ENCODE assay signal across 10 mouse cellular contexts in genomic region chr12:100299322-100299726, GRCm38 (mm10).
DNase-seq lines count a peak whose midpoint lies in the region; ATAC-seq lines count a peak whose summit lies in the region.
"Had no signal": no experiment of that assay in that cellular context is flagged by ENCODE, and none has a peak within 500 bp of the region (broad histone marks: within the 10 kb centered on the region; RNA-seq: fewer than 3 reads in every experiment).

No protein-coding gene starts in this region.

- WGBS in hindbrain, embryonic 11.5 days = 79% methylated on average over 8 of the region's 8 CpGs
- 80% methylated on average over 8 of the region's 8 CpGs for WGBS in hindbrain, embryonic 13.5 days
- WGBS in hindbrain, embryonic 16.5 days = 86% methylated on average over 8 of the region's 8 CpGs

- no peak overlapping the region for H3K9ac ChIP-seq in hindbrain, embryonic 11.5 days (ENCODE audit: low read depth, low read length)
- H3K9ac ChIP-seq in hindbrain, embryonic 13.5 days = no peak overlapping the region
- H3K9ac ChIP-seq in hindbrain, embryonic 16.5 days (ENCODE audit: low read depth, low read length) = no peak overlapping the region

- no peaks in the 10 kb centered on the region for H3K27me3 ChIP-seq in hindbrain, embryonic 11.5 days (ENCODE audit: control insufficient read depth, insufficient read depth, low read length)
- no peaks in the 10 kb centered on the region for H3K27me3 ChIP-seq in hindbrain, embryonic 13.5 days
- H3K27me3 ChIP-seq in hindbrain, embryonic 16.5 days (replicated peaks; ENCODE audit: control insufficient read depth, insufficient read depth, low read length) = no peaks in the 10 kb centered on the region

- DNase-seq in hindbrain, embryonic 11.5 days (ENCODE audit: low spot score) = no peak
- DNase-seq in kidney, postnatal 4 days = peak; percentile 36 to 49
- DNase-seq in embryo, embryonic 10.5 days (ENCODE audit: low spot score) = no peak
- no peak for DNase-seq in spleen, postnatal 36 days (ENCODE audit: low spot score in 2 of 2)
- DNase-seq: thymus, postnatal 25 days had no signal

- 0 out of 2 replicates have a peak overlapping the region, but pooled peaks have one; percentile 17 for H3K27ac ChIP-seq in hindbrain, embryonic 11.5 days (ENCODE audit: low read depth, low read length)
- H3K27ac ChIP-seq in hindbrain, embryonic 13.5 days = no peak overlapping the region
- H3K27ac ChIP-seq in brown adipose tissue, adult 24 weeks (replicated peaks; ENCODE audit: low read depth, low read length) = peak overlapping the region; percentile 76
- H3K27ac ChIP-seq in hindbrain, embryonic 16.5 days (ENCODE audit: low read depth, low read length) = no peak overlapping the region

- H3K4me3 ChIP-seq in hindbrain, embryonic 11.5 days (ENCODE audit: low read depth, low read length) = no peak overlapping the region
- no peak overlapping the region for H3K4me3 ChIP-seq in hindbrain, embryonic 13.5 days
- H3K4me3 ChIP-seq in brown adipose tissue, adult 24 weeks (ENCODE audit: insufficient read depth, low read depth, low read length) = no peak overlapping the region
- no peak overlapping the region for H3K4me3 ChIP-seq in hindbrain, embryonic 16.5 days (ENCODE audit: low read length)

- H3K4me1 ChIP-seq in hindbrain, embryonic 11.5 days (replicated peaks; ENCODE audit: control insufficient read depth, insufficient read depth, low read length) = no peaks in the 10 kb centered on the region; the same call in 1 of the 2 replicates
- H3K4me1 ChIP-seq in hindbrain, embryonic 13.5 days (replicated peaks) = peaks cover 24% of the 10 kb centered on the region
- H3K4me1 ChIP-seq in brown adipose tissue, adult 24 weeks (ENCODE audit: control insufficient read depth, insufficient read depth, insufficient read length, low read length) = peaks cover 16% of the 10 kb centered on the region
- no peaks in the 10 kb centered on the region for H3K4me1 ChIP-seq in hindbrain, embryonic 16.5 days (ENCODE audit: control insufficient read depth, insufficient read depth, low read depth, low read length)

- no peaks in the 10 kb centered on the region for H3K9me3 ChIP-seq in hindbrain, embryonic 11.5 days (ENCODE audit: control insufficient read depth, low read length)
- H3K9me3 ChIP-seq in hindbrain, embryonic 13.5 days = no peaks in the 10 kb centered on the region
- no peaks in the 10 kb centered on the region for H3K9me3 ChIP-seq in hindbrain, embryonic 16.5 days (ENCODE audit: control insufficient read depth, low read length)

- no peaks in the 10 kb centered on the region for H3K36me3 ChIP-seq in hindbrain, embryonic 11.5 days (ENCODE audit: control insufficient read depth, insufficient read depth, low read length)
- peaks cover 28% of the 10 kb centered on the region for H3K36me3 ChIP-seq in hindbrain, embryonic 13.5 days
- H3K36me3 ChIP-seq in hindbrain, embryonic 16.5 days (ENCODE audit: control insufficient read depth, insufficient read depth, low read length) = peaks cover 13% of the 10 kb centered on the region

- ATAC-seq in hindbrain, embryonic 11.5 days (ENCODE audit: low FRiP score) = no peak
- ATAC-seq in hindbrain, embryonic 13.5 days (ENCODE audit: low FRiP score) = no peak
- peak; percentile 26; the same call in 1 of the 2 replicates for ATAC-seq in hindbrain, embryonic 16.5 days
- no peak for ATAC-seq in cerebellum, adult (ENCODE audit: insufficient number of reproducible peaks, low FRiP score, low TSS enrichment)

- no peak overlapping the region for H3K4me2 ChIP-seq in hindbrain, embryonic 11.5 days (replicated peaks; ENCODE audit: low read depth, low read length)
- H3K4me2 ChIP-seq in hindbrain, embryonic 13.5 days = no peak overlapping the region
- no peak overlapping the region for H3K4me2 ChIP-seq in hindbrain, embryonic 16.5 days (ENCODE audit: low read length)
- H3K4me2 ChIP-seq: midbrain, embryonic 11.5 days had no signal

Comparison
In these comparisons a context has a peak if more than half of its experiments do, and no peak if none do; other contexts are left out.
1. H3K27ac ChIP-seq: peak in hindbrain, embryonic 11.5 days (single experiment) and brown adipose tissue, adult 24 weeks (single experiment); none in hindbrain, embryonic 13.5 days (single experiment) and hindbrain, embryonic 16.5 days (single experiment).
2. DNase-seq: peak in kidney, postnatal 4 days (2 of 2); none in hindbrain, embryonic 11.5 days (single experiment), embryo, embryonic 10.5 days (single experiment) and spleen, postnatal 36 days (0 of 2).